Mouse (Mus musculus) C2C12 (cell line): ENCODE data around the gene Nudt5.

Experiments used
- CTCF ChIP-seq: IDR thresholded peaks from one replicate; pipeline ENCODE4 v1.5.1; 2011; ENCODE audit not compliant: control insufficient read depth, insufficient read depth, insufficient read length
- MAX ChIP-seq: IDR thresholded peaks from one replicate; pipeline ENCODE4 v1.6.1; 2011; ENCODE audit warnings: mild to moderate bottlenecking, control low read depth

- peak; percentile 31 for TF ChIP-seq CTCF
- TF ChIP-seq MAX: no peak
Observed at GRCm38 (mm10) chr2:5900145-5900544, 55.3 kb downstream of the Nudt5 start.
